In the genomic region with DNA sequence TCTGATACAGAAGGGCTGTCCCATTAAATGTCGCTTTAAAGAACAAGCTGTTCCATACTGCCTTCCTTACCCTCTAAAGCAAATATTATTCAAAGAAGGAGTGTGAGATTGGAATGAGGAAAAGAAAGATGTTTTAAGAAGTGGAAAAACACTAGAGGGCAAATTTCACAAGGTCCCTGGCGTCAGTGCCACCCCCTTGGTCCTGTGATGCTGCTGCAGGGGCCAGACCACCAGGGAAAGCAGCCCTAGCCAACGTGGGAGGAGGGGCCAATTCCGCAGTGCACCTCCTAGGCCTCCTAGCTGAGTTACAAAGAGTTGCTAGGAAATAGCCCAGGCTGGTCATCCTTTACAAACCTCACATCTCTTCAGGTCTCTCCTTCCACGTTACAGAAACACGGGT, we compare ENCODE assay signal across 8 mouse cellular contexts. TPM values are rescaled to one million over a fixed set of nuclear protein-coding genes. Genes with fewer than 3 reads are reported as not detected.
A peak's percentile ranks its signal among the peaks of the same experiment; 100 is the strongest.
DNase-seq lines count a peak whose midpoint lies in the region; ATAC-seq and TF ChIP-seq lines count a peak whose summit lies in the region.

No protein-coding gene starts in this region.

- H3K79me2 ChIP-seq in myocyte (ENCODE audit: control insufficient read depth, insufficient read depth): peaks cover 4% of the 10 kb centered on the region

- peak overlapping the region; percentile 67 for H3K4me2 ChIP-seq in heart, embryonic 12.5 days
- peak overlapping the region; percentile 80 for H3K4me2 ChIP-seq in heart, embryonic 14.5 days (ENCODE audit: low read length)
- no peak overlapping the region for H3K4me2 ChIP-seq in limb, embryonic 14.5 days (replicated peaks; ENCODE audit: low read depth, low read length, severe bottlenecking)
- H3K4me2 ChIP-seq in myocyte (ENCODE audit: low read depth): peak overlapping the region; percentile 88

- H3K36me3 ChIP-seq in heart, embryonic 12.5 days: peaks cover 22% of the 10 kb centered on the region
- H3K36me3 ChIP-seq in heart, embryonic 14.5 days (ENCODE audit: control insufficient read depth, insufficient read depth, low read length): peaks cover 32% of the 10 kb centered on the region
- H3K36me3 ChIP-seq in limb, embryonic 14.5 days (ENCODE audit: control insufficient read depth, insufficient read depth, low read length): no peaks in the 10 kb centered on the region
- H3K36me3 ChIP-seq in myocyte (ENCODE audit: control insufficient read depth, insufficient read depth): no peaks in the 10 kb centered on the region

- no peak for TF ChIP-seq POLR2A in brain, embryonic 14.5 days (IDR thresholded peaks at IDR 0.05; ENCODE audit: borderline replicate concordance, extremely low read depth, insufficient read depth, insufficient read length, poor library complexity, severe bottlenecking)
- TF ChIP-seq POLR2A in limb, embryonic 14.5 days (IDR thresholded peaks at IDR 0.05; ENCODE audit: borderline replicate concordance, extremely low read depth, insufficient read depth, insufficient read length): no peak
- TF ChIP-seq POLR2A in myocyte (IDR thresholded peaks at IDR 0.05; ENCODE audit: insufficient read length, low read depth): no peak

- peaks cover 3% of the 10 kb centered on the region; the same call in 1 of the 2 replicates for H3K27me3 ChIP-seq in heart, embryonic 12.5 days (replicated peaks)
- no peaks in the 10 kb centered on the region; the same call in 1 of the 2 replicates for H3K27me3 ChIP-seq in heart, embryonic 14.5 days (ENCODE audit: control insufficient read depth, insufficient read depth, low read length)
- peaks cover 39% of the 10 kb centered on the region for H3K27me3 ChIP-seq in limb, embryonic 14.5 days (ENCODE audit: control insufficient read depth, insufficient read depth, low read length)
- H3K27me3 ChIP-seq in myocyte (ENCODE audit: control insufficient read depth, insufficient read depth, insufficient read length): no peaks in the 10 kb centered on the region

- H3ac ChIP-seq in myocyte (ENCODE audit: control insufficient read depth, insufficient read length): no peak overlapping the region

- no peak for ATAC-seq in heart, embryonic 12.5 days (ENCODE audit: insufficient number of reproducible peaks, low FRiP score)
- no peak for ATAC-seq in heart, embryonic 14.5 days (ENCODE audit: insufficient number of reproducible peaks, insufficient read depth, low FRiP score, low read depth)
- ATAC-seq in limb, embryonic 14.5 days (ENCODE audit: low FRiP score, low read depth): no peak

- H3K4me3 ChIP-seq in heart, embryonic 12.5 days: peak overlapping the region; percentile 92
- peak overlapping the region; percentile 69 to 92 for H3K4me3 ChIP-seq in heart, embryonic 14.5 days (ENCODE audit: control insufficient read depth in 1 of 2, insufficient read depth in 1 of 2, low read depth in 1 of 2, low read length in 2 of 2)
- H3K4me3 ChIP-seq in limb, embryonic 14.5 days (replicated peaks; ENCODE audit: low read length): peak overlapping the region; percentile 64; the same call in 1 of the 2 replicates
- H3K4me3 ChIP-seq in myocyte: peak overlapping the region; percentile 50

- TF ChIP-seq CTCF in brain, embryonic 14.5 days (IDR thresholded peaks at IDR 0.05; ENCODE audit: borderline replicate concordance, extremely low read depth, insufficient read depth, insufficient read length): no peak

- H3K4me1 ChIP-seq in heart, embryonic 12.5 days (replicated peaks): peaks cover 54% of the 10 kb centered on the region
- H3K4me1 ChIP-seq in heart, embryonic 14.5 days (ENCODE audit: control insufficient read depth in 2 of 2, insufficient read depth in 2 of 2, low read length in 2 of 2): peaks cover 28 to 60% of the 10 kb centered on the region in 2 experiments
- H3K4me1 ChIP-seq in limb, embryonic 14.5 days (ENCODE audit: control insufficient read depth, insufficient read depth, low read length): peaks cover 11% of the 10 kb centered on the region

- peak overlapping the region; percentile 97 for H3K27ac ChIP-seq in heart, embryonic 12.5 days (ENCODE audit: poor library complexity, severe bottlenecking)
- peak overlapping the region; percentile 97 to 98 for H3K27ac ChIP-seq in heart, embryonic 14.5 days (replicated peaks in 1 of 2; ENCODE audit: control insufficient read depth in 1 of 2, insufficient read depth in 1 of 2, low read depth in 2 of 2, low read length in 2 of 2)
- H3K27ac ChIP-seq in limb, embryonic 14.5 days (replicated peaks; ENCODE audit: low read depth, low read length): no peak overlapping the region

- H3K9ac ChIP-seq in heart, embryonic 12.5 days: peak overlapping the region; percentile 99
- H3K9ac ChIP-seq in heart, embryonic 14.5 days (ENCODE audit: low read length): peak overlapping the region; percentile 99
- H3K9ac ChIP-seq in limb, embryonic 14.5 days (ENCODE audit: low read depth, low read length, severe bottlenecking): no peak overlapping the region

- 8% methylated on average over 6 of the region's 6 CpGs for WGBS in heart, embryonic 12.5 days
- WGBS in heart, embryonic 14.5 days: 12% methylated on average over 6 of the region's 6 CpGs
- WGBS in limb, embryonic 14.5 days: 26% methylated on average over 6 of the region's 6 CpGs

- no peak for DNase-seq in heart, adult 8-10 months (ENCODE audit: low spot score)
- DNase-seq in brain, embryonic 14.5 days (ENCODE audit: low read depth): peak; percentile 45
- DNase-seq in limb, embryonic 14.5 days (ENCODE audit: low spot score): no peak
- no peak for DNase-seq in right cerebral cortex, postnatal 4 days
- no peak for DNase-seq in embryo, embryonic 10 days (ENCODE audit: low spot score)

- H3K9me3 ChIP-seq in heart, embryonic 12.5 days (replicated peaks): no peaks in the 10 kb centered on the region
- no peaks in the 10 kb centered on the region for H3K9me3 ChIP-seq in heart, embryonic 14.5 days (ENCODE audit: control insufficient read depth, low read length)
- no peaks in the 10 kb centered on the region for H3K9me3 ChIP-seq in limb, embryonic 14.5 days (ENCODE audit: control insufficient read depth, low read length)

TF ChIP-seq in myocyte, 11 proteins besides CTCF, POLR2A, EP300 and RAD21:
- TF ChIP-seq TCF12 (IDR thresholded peaks at IDR 0.05; ENCODE audit: insufficient read depth, poor library complexity, severe bottlenecking) (no peak), CEBPB (IDR thresholded peaks at IDR 0.05; ENCODE audit: insufficient read depth, poor library complexity, severe bottlenecking) (no peak), POLR2AphosphoS2 (IDR thresholded peaks at IDR 0.05; ENCODE audit: insufficient read length, low read depth) (no peak), SRF (IDR thresholded peaks at IDR 0.05; ENCODE audit: control insufficient read depth, insufficient read length, low read depth) (no peak), MAX (IDR thresholded peaks at IDR 0.05; ENCODE audit: low read depth) (no peak), MYOG (IDR thresholded peaks at IDR 0.05; ENCODE audit: control insufficient read depth in 1 of 3, insufficient read depth in 1 of 3, insufficient read length in 2 of 3, low read depth in 2 of 3) (no peak), TCF3 (IDR thresholded peaks at IDR 0.05; ENCODE audit: insufficient read length, low read depth) (no peak), REST (IDR thresholded peaks at IDR 0.05; ENCODE audit: insufficient read depth, insufficient read length) (no peak), E2F4 (IDR thresholded peaks at IDR 0.05; ENCODE audit: insufficient read depth) (no peak), MYOD1 (IDR thresholded peaks at IDR 0.05; ENCODE audit: control insufficient read depth in 1 of 3, insufficient read length in 2 of 3, low read depth in 2 of 3) (no peak), USF1 (IDR thresholded peaks at IDR 0.05; ENCODE audit: low read depth) (no peak)
TF ChIP-seq in myocyte: peak in this region for 0.

RNA-seq across cellular contexts. Expression of a gene that starts 2.1 kb away (rescaled TPM):
- polyA plus RNA-seq in heart, embryonic 12.5 days (2016; fragmentation: Nextera tagmentation; extraction: Ambion mirVana): 413 and 416 TPM in 2 replicates
- total RNA-seq in heart, adult 8-10 months (2022): 100 to 1,000 TPM; 315 to 378 (median 343) TPM
- polyA plus RNA-seq in brain, embryonic 14.5 days (2012; rRNA removed): 78.0 and 126 TPM in 2 replicates
- 303 and 312 TPM in 2 replicates for polyA plus RNA-seq in heart, embryonic 14.5 days (2014; fragmentation: Nextera tagmentation; extraction: Ambion mirVana)
- 11.0 and 12.7 TPM in 2 replicates for polyA plus RNA-seq in limb, embryonic 14.5 days (2012; rRNA removed)
- 11.2 and 11.3 TPM in 2 replicates for polyA plus RNA-seq in limb, embryonic 14.5 days (2014; fragmentation: Nextera tagmentation; extraction: Ambion mirVana)
- polyA plus RNA-seq in myocyte (2012; fragmentation: generic; extraction: Trizol): 34.7 TPM
